Mouse (Mus musculus) common myeloid progenitor, adult 5-6 weeks (primary cell): Measurements from ENCODE around the gene 6330409D20Rik. TPM values are rescaled to one million over a fixed set of nuclear protein-coding genes. Genes with fewer than 3 reads are reported as not detected.

ENCODE experiments used
- ATAC-seq: replicated peaks from 2 replicates; pipeline ENCODE4 v1.8.0; 2016; ENCODE audit warnings: low read depth, mild to moderate bottlenecking, moderate TSS enrichment, inconsistent platforms; ENCODE audit not compliant: poor library complexity, severe bottlenecking
- total RNA-seq: library from RNA; stranded (forward); fragments of 200-1000, 187-1606 nt; gene quantifications from 2 replicates; pipeline ENCODE4 v1.2.3, GENCODE M21; 2017

6330409D20Rik gene
- total RNA-seq, 1 experiment from 2014 or later = not detected

DNA sequence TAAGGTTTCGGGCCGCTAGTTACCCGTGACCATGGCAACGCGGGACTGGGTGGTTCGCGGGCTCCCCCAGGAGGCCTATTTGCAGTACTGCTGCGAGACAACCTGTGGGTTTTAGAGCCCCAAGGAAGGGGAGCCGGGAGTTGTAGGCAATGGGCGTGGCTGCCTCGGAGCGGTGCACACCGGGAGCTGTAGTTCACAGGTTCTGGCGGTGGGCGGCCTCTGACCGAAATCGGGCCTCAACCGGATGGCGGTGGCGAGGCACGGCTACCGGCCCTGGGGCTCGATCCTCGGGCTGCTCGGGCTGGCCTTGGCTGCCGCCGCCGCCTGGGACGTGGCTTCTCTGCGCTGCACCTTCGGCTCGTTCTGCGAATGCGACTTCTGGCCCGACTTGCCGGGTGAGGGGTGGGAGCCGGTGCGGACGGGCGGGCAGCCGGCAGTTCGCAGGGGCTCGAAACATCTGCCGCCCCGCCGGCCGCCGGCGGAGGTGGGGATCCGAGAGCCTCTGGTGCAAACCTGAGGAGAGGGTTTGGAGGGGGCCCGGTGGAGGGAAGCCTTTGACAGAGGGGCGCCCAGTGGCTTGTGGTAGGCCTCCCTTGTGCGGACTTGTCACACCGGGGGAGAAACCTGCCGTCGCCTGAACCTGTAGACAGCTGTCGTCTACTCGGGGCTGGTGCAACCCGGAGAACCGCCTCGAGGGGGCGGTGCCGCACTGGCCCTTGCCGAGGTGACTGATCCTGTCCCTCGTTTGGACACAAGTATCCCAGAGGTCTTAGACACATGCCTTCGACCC, 16.4 kb upstream of the 6330409D20Rik start, which contains the start of gene Tor2a:
Tor2a (plus strand) TSS at position 179 of the 790 bp plus-strand sequence.
- peak; percentile 99 for ATAC-seq

GRCm38 (mm10) chr2:32756674-32757055, 15.8 kb upstream of the 6330409D20Rik start:
- ATAC-seq = no peak

- no peak for ATAC-seq
Observed at GRCm38 (mm10) chr2:32752181-32752580, 11.4 kb upstream of the 6330409D20Rik start.

GRCm38 (mm10) chr2:32751665-32752033, 10.8 kb upstream of the 6330409D20Rik start:
- ATAC-seq = no peak

DNA sequence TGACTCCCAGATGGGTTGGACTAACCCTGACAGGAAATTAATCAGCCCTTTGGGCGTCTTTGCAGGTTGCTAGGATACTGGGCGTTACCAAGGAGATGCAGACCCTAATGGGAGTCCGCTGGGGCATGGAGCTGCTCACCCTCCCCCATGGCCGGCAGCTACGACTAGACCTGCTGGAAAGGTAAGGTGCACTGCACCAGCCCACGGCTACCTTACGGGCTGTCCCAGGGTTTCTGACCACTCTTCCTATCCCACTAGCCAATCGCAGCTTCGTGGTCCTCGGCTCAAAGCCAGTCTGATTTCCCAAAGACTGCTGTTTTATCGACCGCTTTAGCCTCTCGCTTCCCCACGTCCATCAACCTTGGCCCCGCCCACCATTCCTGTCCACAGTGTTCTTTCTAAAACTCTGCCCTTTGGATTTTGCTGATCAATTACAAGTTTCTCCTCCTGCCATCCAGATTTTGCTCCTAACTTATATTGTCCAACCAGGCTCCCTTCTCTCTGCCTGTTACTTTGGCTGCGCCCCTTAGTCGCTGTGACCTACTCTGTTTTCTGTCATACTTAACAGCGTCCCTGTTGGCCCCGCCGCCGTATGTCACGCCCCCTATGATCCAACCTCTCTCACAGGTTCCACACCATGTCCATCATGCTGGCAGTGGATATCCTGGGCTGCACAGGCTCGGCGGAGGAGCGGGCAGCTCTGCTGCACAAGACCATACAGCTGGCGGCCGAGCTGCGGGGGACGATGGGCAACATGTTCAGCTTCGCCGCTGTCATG, 10.3 kb upstream of the 6330409D20Rik start:
- ATAC-seq = no peak

- no peak for ATAC-seq
Observed at GRCm38 (mm10) chr2:32750199-32750598, 9.4 kb upstream of the 6330409D20Rik start.

DNA sequence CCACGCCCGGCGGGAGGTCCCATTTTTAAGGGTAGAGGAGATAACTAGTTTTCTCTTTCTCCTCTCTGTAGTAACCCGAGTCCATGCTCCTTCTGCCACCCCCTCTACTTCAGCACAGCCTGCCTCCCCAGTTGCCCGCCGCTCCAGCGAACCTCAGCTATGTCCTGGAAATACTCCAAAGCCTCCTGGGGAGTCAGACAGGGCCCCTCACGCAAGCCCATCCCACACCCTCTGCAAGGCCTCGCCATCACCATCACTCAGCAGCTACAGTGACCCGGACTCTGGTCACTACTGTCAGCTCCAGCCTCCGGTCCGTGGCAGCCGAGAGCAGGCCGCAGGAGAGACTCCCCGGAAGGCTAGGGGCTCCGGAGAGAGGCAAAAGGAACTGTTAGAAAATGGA, 8.3 kb upstream of the 6330409D20Rik start:
- ATAC-seq = no peak

- ATAC-seq = peak; percentile 54; the same call in 1 of the 2 replicates
Observed at GRCm38 (mm10) chr2:32744272-32744982, 3.6 kb upstream of the 6330409D20Rik start.

- ATAC-seq = no peak
Observed at GRCm38 (mm10) chr2:32742173-32742531, 1.3 kb upstream of the 6330409D20Rik start.

- no peak for ATAC-seq
Observed at GRCm38 (mm10) chr2:32741273-32742172, 707 bp upstream of the 6330409D20Rik start.

GRCm38 (mm10) chr2:32739311-32739710, 1.5 kb downstream of the 6330409D20Rik start:
- no peak for ATAC-seq

GRCm38 (mm10) chr2:32737008-32737407, 3.8 kb downstream of the 6330409D20Rik start:
- ATAC-seq = no peak

- peak; percentile 36 for ATAC-seq
Observed at GRCm38 (mm10) chr2:32736306-32736829, 4.4 kb downstream of the 6330409D20Rik start.

GRCm38 (mm10) chr2:32734933-32735332, 5.9 kb downstream of the 6330409D20Rik start:
- no peak for ATAC-seq

DNA sequence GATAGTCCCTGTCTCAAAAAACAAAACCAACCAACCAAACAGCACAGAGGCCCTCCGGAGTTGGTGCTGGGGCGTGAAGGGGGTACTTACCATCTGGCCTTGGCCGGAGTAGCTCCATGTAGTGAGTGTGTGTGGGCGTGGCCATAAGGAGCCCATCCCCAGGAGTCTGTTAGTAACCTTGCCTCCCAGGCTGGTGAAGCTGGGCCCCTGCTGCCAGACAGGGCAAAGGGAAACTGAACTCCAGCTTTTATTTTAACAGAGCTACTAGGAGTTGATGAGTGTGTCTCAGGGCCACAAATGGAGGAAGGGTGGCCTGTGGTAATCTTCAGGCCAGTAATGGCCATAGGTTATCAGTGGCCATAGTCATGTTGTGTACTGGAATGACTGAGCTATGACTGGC, 6.3 kb downstream of the 6330409D20Rik start:
- no peak for ATAC-seq

- ATAC-seq = no peak
Observed at GRCm38 (mm10) chr2:32732695-32733094, 8.1 kb downstream of the 6330409D20Rik start.

GRCm38 (mm10) chr2:32731911-32732310, 8.9 kb downstream of the 6330409D20Rik start:
- no peak for ATAC-seq

DNA sequence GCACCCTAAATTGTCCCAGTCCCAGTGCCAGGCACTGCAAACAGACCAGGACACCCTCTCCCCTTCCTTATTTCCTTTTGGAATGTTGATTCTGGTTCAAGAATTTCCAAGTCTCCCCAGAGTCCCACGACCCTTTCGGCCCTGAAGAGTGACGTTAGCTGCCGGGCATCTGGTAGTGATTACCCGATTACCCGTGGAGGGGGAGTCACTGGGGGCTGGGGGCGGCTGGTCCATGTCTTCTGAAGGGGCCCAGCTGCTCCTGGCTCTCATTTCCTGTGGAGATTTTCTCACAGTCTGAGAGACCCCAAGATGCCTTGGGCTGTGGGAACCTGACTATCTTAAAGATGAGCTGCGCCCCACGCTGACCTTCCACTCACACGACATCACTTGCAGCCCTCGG, 10.0 kb downstream of the 6330409D20Rik start:
- ATAC-seq = no peak

GRCm38 (mm10) chr2:32729547-32729946, 11.3 kb downstream of the 6330409D20Rik start:
- ATAC-seq = no peak
